Mouse (Mus musculus) fat pad, adult 2 months (tissue): ENCODE results near the gene Adam11.
"Not testable (repeated sequence)": the region's sequence is repeated elsewhere in the genome, so short reads cannot be mapped to it uniquely, and the experiment has no call there.

Experiments used
- DNase-seq: peaks from one replicate; pipeline ENCODE4 v3.0.0-alpha.2; 2011; ENCODE audit warnings: low read depth, low spot score; ENCODE audit errors: extremely low read depth

The Adam11 gene

DNA sequence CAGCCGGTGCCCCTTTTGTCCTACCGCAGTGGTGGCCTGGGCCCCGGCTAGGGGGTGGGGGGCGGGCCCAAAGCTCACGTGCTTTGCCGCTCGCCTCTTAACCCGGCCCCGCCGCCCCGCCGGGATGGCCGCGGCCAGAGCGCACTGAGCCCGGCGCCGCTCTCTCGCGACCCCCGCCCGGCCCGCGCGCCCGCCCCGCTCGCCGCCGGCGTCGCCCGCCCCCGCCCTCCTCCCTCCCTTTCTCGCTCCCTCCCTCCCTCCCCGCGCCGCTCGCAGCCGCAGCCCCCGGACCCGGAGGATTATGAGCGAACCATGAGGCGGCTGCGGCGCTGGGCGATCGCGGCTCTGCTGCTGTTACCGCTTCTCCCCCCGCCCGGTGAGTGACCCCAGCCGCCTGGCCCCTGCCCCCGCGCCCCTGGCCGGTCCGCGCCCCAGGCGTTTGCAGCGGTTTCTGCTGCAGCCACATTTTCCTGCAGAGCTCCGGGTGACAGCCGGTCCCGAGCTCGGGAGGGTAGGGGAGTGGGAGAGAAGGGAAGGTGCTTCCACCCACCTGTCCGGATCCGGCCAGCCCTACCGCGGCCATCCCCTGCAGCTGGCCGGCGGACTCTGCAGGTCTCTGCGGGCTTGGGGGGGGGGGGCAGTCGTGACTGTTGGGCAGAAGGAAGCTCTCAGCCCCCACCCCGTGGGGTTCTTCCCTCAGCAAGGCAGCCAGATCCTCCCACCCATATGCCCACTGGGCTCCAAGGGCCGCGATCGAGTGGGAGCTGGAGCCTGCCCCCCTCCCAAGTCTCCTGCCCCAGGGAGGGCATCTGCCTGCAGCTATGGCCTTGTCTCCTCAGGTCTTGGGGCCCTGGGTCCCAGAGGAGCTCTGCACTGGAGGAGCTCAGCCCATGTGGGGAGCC is at the start of gene Adam11:
Adam11 (plus strand) TSS at position 131 of the 902 bp plus-strand sequence.
- no peak for DNase-seq

DNA sequence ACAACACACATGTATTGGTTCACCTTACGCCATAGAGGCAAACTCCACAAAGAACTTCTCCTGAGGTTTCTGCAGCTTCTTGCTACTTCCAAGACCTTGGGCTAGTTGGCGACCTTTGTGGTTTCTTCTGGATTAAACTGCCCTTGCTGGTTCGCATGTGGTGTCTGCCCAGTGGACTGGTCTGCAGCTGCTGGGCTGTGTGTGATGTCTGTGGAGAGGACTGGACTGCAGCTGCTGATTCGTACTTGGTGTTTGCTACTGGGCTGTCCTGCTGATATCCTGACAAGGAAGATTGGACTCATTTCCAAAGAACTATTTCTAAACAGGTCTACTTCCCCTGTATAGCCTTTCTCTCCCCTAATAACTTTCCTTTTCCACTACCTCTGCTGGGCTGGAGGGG is 48.8 kb upstream of the Adam11 start:
- DNase-seq, result no peak

- not testable (repeated sequence) for DNase-seq
Measured at GRCm38 (mm10) chr11:102714578-102714977, 46.7 kb upstream of the Adam11 start.

GRCm38 (mm10) chr11:102716135-102716534 is 45.1 kb upstream of the Adam11 start:
- DNase-seq, result no peak

- no peak for DNase-seq
Measured at GRCm38 (mm10) chr11:102725574-102725973, 35.7 kb upstream of the Adam11 start.

GRCm38 (mm10) chr11:102728614-102729013 is 32.6 kb upstream of the Adam11 start:
- no peak for DNase-seq

GRCm38 (mm10) chr11:102729835-102730234 is 31.4 kb upstream of the Adam11 start:
- DNase-seq, result no peak

DNA sequence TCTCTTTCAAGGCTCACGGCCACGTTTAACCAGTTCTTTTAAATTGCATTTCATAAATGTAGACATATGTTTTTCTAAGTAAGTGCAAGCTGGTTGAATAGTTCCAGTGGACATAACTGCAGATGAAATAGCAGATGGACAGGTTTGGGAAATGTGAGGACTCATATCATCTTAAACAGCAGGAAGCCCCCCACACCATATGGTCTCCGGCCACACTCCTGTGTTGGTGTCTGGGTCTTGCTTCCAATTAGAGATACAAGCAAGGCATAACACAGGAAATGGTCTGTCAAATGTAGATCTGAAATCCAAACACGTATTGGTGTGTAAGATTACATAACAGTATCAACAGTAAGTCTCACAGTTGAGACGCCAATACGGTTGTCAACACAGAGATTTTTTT is 29.9 kb upstream of the Adam11 start:
- DNase-seq, result no peak

- DNase-seq, result no peak
Measured at GRCm38 (mm10) chr11:102733146-102733545, 28.1 kb upstream of the Adam11 start.

GRCm38 (mm10) chr11:102734961-102735360 is 26.3 kb upstream of the Adam11 start:
- DNase-seq, result no peak

DNA sequence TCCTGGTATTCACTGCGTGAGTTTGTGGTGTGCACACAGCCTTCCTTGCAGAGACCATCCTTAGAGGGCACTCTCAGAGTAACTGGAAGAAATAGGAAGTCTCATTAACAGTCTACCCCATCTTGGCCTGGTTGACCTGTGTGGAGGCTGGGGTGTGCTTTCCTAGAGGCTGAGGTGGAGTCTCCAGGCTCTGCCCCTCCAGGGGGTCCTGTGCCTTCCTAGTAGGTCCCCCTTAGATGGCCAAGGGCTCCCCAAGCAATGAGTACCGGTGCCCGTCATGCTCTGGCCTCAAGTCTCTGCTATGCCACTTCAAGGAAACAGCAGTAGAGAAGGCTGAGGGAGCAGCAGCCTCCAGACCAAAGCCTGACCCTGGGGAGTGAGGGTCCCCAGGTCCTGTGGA is 23.2 kb upstream of the Adam11 start:
- DNase-seq, result no peak

GRCm38 (mm10) chr11:102739278-102739966 is 21.8 kb upstream of the Adam11 start:
- no peak for DNase-seq

DNA sequence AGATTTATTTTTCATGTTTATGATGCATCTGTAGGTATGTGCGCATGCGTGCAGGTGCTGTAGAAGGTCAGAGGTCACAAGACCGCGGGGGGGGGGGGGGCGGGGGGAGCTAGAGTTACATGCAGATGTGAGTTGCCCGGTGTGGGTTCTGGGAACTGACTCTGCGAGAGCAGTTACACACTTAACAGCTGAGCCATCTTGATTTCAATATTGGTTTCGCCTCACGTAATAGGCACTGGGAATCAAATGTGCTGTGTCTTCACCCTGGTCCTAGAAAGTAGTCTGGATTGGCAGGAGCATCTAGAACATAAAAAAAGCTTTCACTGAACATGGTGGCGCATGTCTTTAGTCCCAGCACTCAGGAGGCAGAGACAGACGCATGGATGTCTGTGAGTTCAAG is 20.6 kb upstream of the Adam11 start:
- no peak for DNase-seq

DNA sequence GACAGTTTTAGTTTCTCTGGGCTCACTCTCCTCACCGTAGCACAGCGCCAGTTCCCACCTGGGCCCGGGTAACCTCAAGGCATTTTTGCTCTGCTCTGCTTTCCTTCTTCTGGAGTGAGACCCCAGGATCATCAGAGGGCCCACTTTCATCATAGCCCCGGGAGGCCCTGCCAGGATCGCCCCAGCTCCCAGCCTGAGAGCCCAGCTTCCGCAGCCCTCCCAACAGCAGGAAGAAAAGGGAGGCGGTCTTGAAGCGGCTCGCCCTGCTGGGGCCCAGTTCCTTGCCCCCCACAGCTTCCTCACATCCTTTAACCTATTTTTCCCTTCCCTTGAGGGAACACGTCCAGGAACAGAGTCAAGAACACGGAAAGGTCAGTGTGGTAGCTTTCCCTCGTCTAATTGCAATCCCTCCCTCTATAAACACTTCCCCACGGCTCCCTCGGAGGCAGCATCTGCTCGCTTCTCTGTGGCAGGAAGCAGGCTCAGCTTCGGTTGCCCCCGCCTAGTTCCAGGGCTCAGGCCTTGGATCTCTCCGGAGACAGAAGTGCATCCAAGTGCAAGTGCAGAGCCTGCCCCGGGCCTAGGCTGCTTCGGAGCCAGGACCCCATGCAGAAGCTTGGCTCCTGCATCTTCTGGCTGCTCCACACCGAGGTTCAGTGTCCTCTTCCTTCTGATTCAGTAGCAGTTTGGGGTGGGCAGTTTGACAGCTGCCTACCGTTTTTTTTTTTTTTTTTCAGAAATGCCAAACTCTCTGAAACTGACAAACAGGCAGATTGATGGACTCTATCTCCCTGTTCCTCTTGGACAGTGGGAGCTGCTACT is 19.9 kb upstream of the Adam11 start:
- no peak for DNase-seq

DNA sequence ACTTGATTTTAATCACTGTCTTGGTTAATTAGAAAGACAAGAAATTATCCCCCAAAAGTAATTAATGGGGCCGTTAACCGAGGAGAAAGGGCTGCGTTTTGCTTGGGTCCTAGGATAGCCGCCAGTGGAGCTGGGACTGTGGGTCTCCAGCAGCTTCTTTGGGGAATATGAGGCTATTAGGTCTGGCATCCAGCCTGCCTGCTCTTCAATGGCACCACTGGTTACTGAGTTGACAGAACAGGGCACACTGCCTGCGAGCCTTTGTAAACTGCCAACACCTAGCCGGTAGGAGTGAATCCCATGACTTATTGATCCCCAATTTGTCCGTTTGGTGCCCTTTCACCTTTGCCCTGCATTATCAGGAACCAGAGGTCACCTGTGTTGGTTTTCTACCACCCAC is 19.2 kb upstream of the Adam11 start:
- DNase-seq, result no peak

DNA sequence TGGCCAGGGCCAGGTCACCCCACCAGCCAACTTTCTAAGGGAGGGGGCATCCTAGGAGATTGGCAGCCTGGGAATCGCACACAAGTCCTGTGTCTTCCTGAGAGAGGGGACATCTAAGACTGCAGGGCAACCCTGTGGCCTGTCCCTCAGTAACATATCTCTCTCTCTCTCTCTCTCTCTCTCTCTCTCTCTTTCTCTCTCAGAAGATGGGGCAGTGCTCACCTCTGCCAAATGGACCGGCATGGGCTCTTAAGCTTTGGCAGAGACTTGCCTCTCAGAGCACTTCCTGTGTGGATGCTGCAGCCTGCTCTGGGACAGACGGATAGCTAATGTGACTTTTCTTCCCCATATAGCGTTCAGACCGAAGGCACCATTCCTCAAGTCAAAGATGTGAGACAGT is 18.4 kb upstream of the Adam11 start:
- no peak for DNase-seq

- DNase-seq, result no peak
Measured at GRCm38 (mm10) chr11:102744746-102745145, 16.5 kb upstream of the Adam11 start.

DNA sequence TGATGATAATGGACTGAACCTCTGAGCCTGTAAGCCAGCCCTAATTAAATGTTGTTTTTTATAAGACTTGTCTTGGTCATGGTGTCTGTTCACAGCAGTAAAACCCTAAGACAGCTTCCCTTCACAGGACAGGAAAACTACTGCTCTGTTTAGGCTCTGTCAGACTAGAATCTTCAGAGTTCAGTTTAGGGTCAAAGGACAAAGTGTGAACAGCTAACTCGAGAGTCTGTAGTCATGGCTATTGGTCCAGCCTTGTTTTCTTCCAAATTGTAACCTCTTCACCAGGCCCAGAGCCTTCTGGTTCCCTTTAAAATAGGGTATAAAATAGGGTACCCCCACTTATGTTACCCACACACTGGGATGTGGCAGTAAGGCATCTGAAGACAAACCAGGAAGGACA is 13.4 kb upstream of the Adam11 start:
- no peak for DNase-seq

GRCm38 (mm10) chr11:102748381-102748780 is 12.9 kb upstream of the Adam11 start:
- DNase-seq, result no peak

DNA sequence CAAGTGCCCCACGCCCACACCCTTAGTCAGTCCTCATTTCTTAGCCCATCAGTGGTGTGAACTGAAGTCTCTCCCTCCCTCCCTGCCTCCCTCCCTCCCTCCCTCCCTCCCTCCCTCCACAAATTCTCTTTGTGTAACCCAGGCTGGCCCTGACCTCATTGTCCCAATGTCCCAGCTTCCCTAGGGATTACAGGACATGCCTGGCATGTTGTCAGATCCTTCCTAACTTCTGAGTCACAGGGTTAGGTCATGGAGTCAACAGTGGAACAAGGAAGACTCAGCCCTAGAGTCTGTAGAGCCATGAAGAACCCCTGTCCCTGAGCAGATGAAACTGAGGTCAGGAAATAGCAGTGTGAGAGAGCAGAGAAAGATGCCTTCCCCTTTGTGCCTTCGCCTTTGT is 11.5 kb upstream of the Adam11 start:
- DNase-seq, result no peak

DNA sequence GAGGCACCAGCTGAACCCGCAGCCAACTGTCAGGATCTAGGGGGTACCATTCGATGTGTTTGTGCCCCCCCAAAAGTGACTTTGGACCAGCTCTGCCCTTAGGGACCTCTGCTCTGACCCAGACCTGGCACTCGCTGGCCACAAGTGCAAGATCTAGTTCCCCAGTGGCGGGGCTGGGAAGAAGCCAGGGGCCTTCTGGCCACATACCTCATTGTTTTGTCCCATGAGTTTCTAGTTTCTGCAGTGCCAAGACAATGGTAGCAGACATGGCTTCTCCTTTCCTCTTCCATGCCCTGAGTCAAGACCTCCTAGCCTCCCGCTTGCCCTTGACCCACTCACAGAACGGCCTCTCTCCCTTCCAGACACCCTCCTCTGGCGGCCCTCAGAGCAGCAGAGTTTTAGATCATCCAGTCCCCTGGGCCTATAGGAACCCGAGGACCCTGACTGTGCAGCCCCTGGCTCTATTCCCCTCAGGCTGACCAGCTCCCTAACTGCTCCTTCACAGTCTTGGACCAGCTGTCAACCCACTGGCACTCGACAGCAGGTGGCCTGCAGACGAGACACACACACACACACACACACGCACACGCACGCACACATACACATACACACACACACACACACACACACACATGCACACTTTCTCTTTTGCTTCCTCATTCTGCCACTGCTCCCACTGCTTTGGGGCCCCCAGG is 8.2 kb upstream of the Adam11 start:
- no peak for DNase-seq
